10 mouse cellular contexts compared by ENCODE assay signal in genomic region chr3:130181591-130181980, GRCm38 (mm10). TPM values are rescaled to one million over a fixed set of nuclear protein-coding genes. Genes with fewer than 3 reads are reported as not detected.
A peak's percentile ranks its signal among the peaks of the same experiment; 100 is the strongest.
DNase-seq lines count a peak whose midpoint lies in the region; ATAC-seq lines count a peak whose summit lies in the region.
"Had no signal": no experiment of that assay in that cellular context is flagged by ENCODE, and none has a peak within 500 bp of the region (broad histone marks: within the 10 kb centered on the region; RNA-seq: fewer than 3 reads in every experiment).

No protein-coding gene starts in this region.

- peak overlapping the region; percentile 99 for H3K4me2 ChIP-seq in kidney, embryonic 14.5 days (replicated peaks; ENCODE audit: low read depth, low read length)
- H3K4me2 ChIP-seq in embryonic facial prominence, embryonic 12.5 days (replicated peaks), result peak overlapping the region; percentile 89
- H3K4me2 ChIP-seq in hindbrain, embryonic 16.5 days (ENCODE audit: low read length), result peak overlapping the region; percentile 78
- peak overlapping the region; percentile 84 for H3K4me2 ChIP-seq in midbrain, embryonic 15.5 days

- no peak for DNase-seq in kidney, adult 18-20 months
- no peak for DNase-seq in urinary bladder, adult 18-20 months (ENCODE audit: low spot score in 2 of 2)
- DNase-seq in gastrocnemius, postnatal 14 days, result no peak
- DNase-seq: thymus, postnatal 36 days had no signal

- H3K36me3 ChIP-seq in kidney, embryonic 14.5 days (ENCODE audit: control insufficient read depth, insufficient read depth, low read length), result no peaks in the 10 kb centered on the region
- no peaks in the 10 kb centered on the region for H3K36me3 ChIP-seq in embryonic facial prominence, embryonic 12.5 days
- H3K36me3 ChIP-seq in hindbrain, embryonic 16.5 days (ENCODE audit: control insufficient read depth, insufficient read depth, low read length), result no peaks in the 10 kb centered on the region
- no peaks in the 10 kb centered on the region for H3K36me3 ChIP-seq in midbrain, embryonic 15.5 days (replicated peaks)

- peak overlapping the region; percentile 67 for H3K4me3 ChIP-seq in kidney, embryonic 14.5 days (ENCODE audit: low read length)
- H3K4me3 ChIP-seq in embryonic facial prominence, embryonic 12.5 days, result peak overlapping the region; percentile 57
- peak overlapping the region; percentile 53 for H3K4me3 ChIP-seq in hindbrain, embryonic 16.5 days (ENCODE audit: low read length)
- peak overlapping the region; percentile 48 for H3K4me3 ChIP-seq in midbrain, embryonic 15.5 days

- peak overlapping the region; percentile 65; the same call in 1 of the 2 replicates for H3K9ac ChIP-seq in kidney, embryonic 14.5 days (ENCODE audit: low read depth, low read length)
- H3K9ac ChIP-seq in embryonic facial prominence, embryonic 12.5 days, result peak overlapping the region; percentile 62
- H3K9ac ChIP-seq in hindbrain, embryonic 16.5 days (ENCODE audit: low read depth, low read length), result peak overlapping the region; percentile 68
- peak overlapping the region; percentile 56 for H3K9ac ChIP-seq in midbrain, embryonic 15.5 days

- no peak for ATAC-seq in kidney, embryonic 14.5 days (ENCODE audit: low FRiP score, low TSS enrichment)
- ATAC-seq in embryonic facial prominence, embryonic 12.5 days (ENCODE audit: insufficient number of reproducible peaks, insufficient read depth, low FRiP score, low TSS enrichment), result no peak
- ATAC-seq in hindbrain, embryonic 16.5 days, result no peak
- 0 out of 2 replicates have a peak, but pooled peaks have one; percentile 4 for ATAC-seq in midbrain, embryonic 15.5 days (replicated peaks)
- no peak for ATAC-seq in megakaryocyte progenitor cell, adult 5-6 weeks (replicated peaks; ENCODE audit: poor library complexity)

- no peak overlapping the region for H3K27ac ChIP-seq in kidney, embryonic 14.5 days (ENCODE audit: low read depth, low read length)
- no peak overlapping the region for H3K27ac ChIP-seq in embryonic facial prominence, embryonic 12.5 days
- no peak overlapping the region for H3K27ac ChIP-seq in hindbrain, embryonic 16.5 days (ENCODE audit: low read depth, low read length)
- no peak overlapping the region for H3K27ac ChIP-seq in midbrain, embryonic 15.5 days

- 21% methylated on average over 8 of the region's 8 CpGs for WGBS in kidney, embryonic 14.5 days
- WGBS in embryonic facial prominence, embryonic 12.5 days, result 14% methylated on average over 8 of the region's 8 CpGs
- WGBS in hindbrain, embryonic 16.5 days, result 26% methylated on average over 8 of the region's 8 CpGs
- 22% methylated on average over 8 of the region's 8 CpGs for WGBS in midbrain, embryonic 15.5 days

- H3K9me3 ChIP-seq in kidney, embryonic 14.5 days (ENCODE audit: control insufficient read depth, low read length), result no peaks in the 10 kb centered on the region
- H3K9me3 ChIP-seq in embryonic facial prominence, embryonic 12.5 days, result no peaks in the 10 kb centered on the region
- no peaks in the 10 kb centered on the region for H3K9me3 ChIP-seq in hindbrain, embryonic 16.5 days (ENCODE audit: control insufficient read depth, low read length)
- H3K9me3 ChIP-seq in midbrain, embryonic 15.5 days, result no peaks in the 10 kb centered on the region

- H3K4me1 ChIP-seq in kidney, embryonic 14.5 days (ENCODE audit: control insufficient read depth, insufficient read depth, low read length), result no peaks in the 10 kb centered on the region
- peaks cover 16% of the 10 kb centered on the region; the same call in 1 of the 2 replicates for H3K4me1 ChIP-seq in embryonic facial prominence, embryonic 12.5 days
- peaks cover 5% of the 10 kb centered on the region; the same call in 1 of the 2 replicates for H3K4me1 ChIP-seq in hindbrain, embryonic 16.5 days (ENCODE audit: control insufficient read depth, insufficient read depth, low read depth, low read length)
- H3K4me1 ChIP-seq in midbrain, embryonic 15.5 days, result peaks cover 22% of the 10 kb centered on the region

- peaks cover 9% of the 10 kb centered on the region; the same call in 1 of the 2 replicates for H3K27me3 ChIP-seq in kidney, embryonic 14.5 days (ENCODE audit: control insufficient read depth, insufficient read depth, low read length)
- H3K27me3 ChIP-seq in embryonic facial prominence, embryonic 12.5 days, result no peaks in the 10 kb centered on the region
- H3K27me3 ChIP-seq in hindbrain, embryonic 16.5 days (replicated peaks; ENCODE audit: control insufficient read depth, insufficient read depth, low read length), result no peaks in the 10 kb centered on the region; the same call in 1 of the 2 replicates
- no peaks in the 10 kb centered on the region for H3K27me3 ChIP-seq in midbrain, embryonic 15.5 days (replicated peaks)

- intact Hi-C loops in gastrocnemius, postnatal 14 days (cut with DNase I; ENCODE audit: low total_unique reads), result no loop called here

RNA-seq across cellular contexts. Expression of gene Col25a1, which starts 50.3 kb away (rescaled TPM):
- 4.8 and 5.4 TPM in 2 replicates for polyA plus RNA-seq in kidney, embryonic 14.5 days (2014; fragmentation: Nextera tagmentation; extraction: Ambion mirVana)
- 30.5 and 31.1 TPM in 2 replicates for polyA plus RNA-seq in embryonic facial prominence, embryonic 12.5 days (2016; fragmentation: Nextera tagmentation; extraction: Ambion mirVana)
- 4.8 and 5.0 TPM in 2 replicates for polyA plus RNA-seq in hindbrain, embryonic 16.5 days (2015; fragmentation: Nextera tagmentation; extraction: Ambion mirVana)
- 14.4 and 15.3 TPM in 2 replicates for polyA plus RNA-seq in midbrain, embryonic 15.5 days (2015; fragmentation: Nextera tagmentation; extraction: Ambion mirVana)
- total RNA-seq in gastrocnemius, postnatal 14 days (2021), result under 1 TPM; 0.53 to 0.91 TPM
- 0.10 TPM in 1 of 2 replicates, not detected in the other for total RNA-seq in megakaryocyte progenitor cell, adult 5-6 weeks (2015)
- total RNA-seq in megakaryocyte progenitor cell, adult 5-6 weeks (2017), result 0.07 TPM in 1 of 2 replicates, not detected in the other
- total RNA-seq: monocyte, adult 5-6 weeks had no signal
